7 mouse cellular contexts compared by ENCODE assay signal in the genomic region with DNA sequence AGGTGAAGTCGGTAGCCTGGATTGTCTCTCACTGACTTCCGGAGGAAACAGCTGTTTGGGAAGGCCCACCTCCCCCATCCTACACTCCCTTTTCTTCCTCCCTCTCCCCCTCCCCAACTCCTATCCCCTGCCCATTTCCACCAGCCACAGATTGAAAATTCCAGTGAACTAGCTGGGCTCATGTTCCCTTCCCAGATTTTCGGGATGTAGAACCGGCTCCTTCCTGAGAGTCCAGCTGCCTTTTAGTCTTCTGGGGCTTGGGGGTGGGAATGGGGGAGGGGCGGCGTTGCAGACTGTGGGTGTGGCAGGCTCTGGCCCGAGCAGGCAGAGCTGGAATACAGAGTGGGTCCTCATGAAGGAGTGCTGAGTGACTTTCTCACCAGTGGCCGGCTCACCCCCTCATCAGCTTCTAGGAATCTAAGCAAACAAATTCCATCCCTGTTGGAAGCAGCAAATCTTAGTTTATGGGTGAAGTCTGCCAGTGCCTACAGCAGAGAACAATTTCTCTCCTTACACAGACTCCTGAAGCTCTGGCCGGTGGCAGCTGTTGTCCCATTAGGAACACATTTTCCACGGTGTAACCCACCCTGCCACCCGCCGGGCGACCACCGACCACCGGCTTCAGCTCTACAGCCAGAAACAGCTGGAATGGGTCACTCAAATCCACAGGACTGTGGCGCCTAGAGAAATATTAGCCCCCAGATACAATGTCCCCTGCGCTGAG.
A peak's percentile ranks its signal among the peaks of the same experiment; 100 is the strongest.
DNase-seq lines count a peak whose midpoint lies in the region; ATAC-seq and TF ChIP-seq lines count a peak whose summit lies in the region.

No protein-coding gene starts in this region.

- H3K4me3 ChIP-seq in heart, embryonic 15.5 days: peak overlapping the region; percentile 29
- H3K4me3 ChIP-seq in limb, embryonic 14.5 days (replicated peaks; ENCODE audit: low read length): peak overlapping the region; percentile 22

- no peaks in the 10 kb centered on the region for H3K27me3 ChIP-seq in heart, embryonic 15.5 days
- H3K27me3 ChIP-seq in limb, embryonic 14.5 days (ENCODE audit: control insufficient read depth, insufficient read depth, low read length): no peaks in the 10 kb centered on the region

- H3K4me2 ChIP-seq in heart, embryonic 15.5 days: peak overlapping the region; percentile 56
- H3K4me2 ChIP-seq in limb, embryonic 14.5 days (replicated peaks; ENCODE audit: low read depth, low read length, severe bottlenecking): peak overlapping the region; percentile 47

- peaks cover 6% of the 10 kb centered on the region for H3K4me1 ChIP-seq in heart, embryonic 15.5 days (replicated peaks)
- peaks cover 12% of the 10 kb centered on the region for H3K4me1 ChIP-seq in limb, embryonic 14.5 days (ENCODE audit: control insufficient read depth, insufficient read depth, low read length)

- no peak; the same call in 1 of the 2 replicates for ATAC-seq in heart, embryonic 15.5 days (replicated peaks; ENCODE audit: insufficient number of reproducible peaks, insufficient read depth, low FRiP score, low read depth)
- ATAC-seq in limb, embryonic 14.5 days (ENCODE audit: low FRiP score, low read depth): peak; percentile 85
- no peak for ATAC-seq in erythroblast, adult 5-6 weeks (replicated peaks; ENCODE audit: low FRiP score, poor library complexity, severe bottlenecking)
- ATAC-seq in granulocyte monocyte progenitor cell, adult 5-6 weeks (replicated peaks; ENCODE audit: poor library complexity, severe bottlenecking): no peak

- 30% methylated on average over 17 of the region's 17 CpGs for WGBS in heart, embryonic 15.5 days
- WGBS in limb, embryonic 14.5 days: 12% methylated on average over 17 of the region's 17 CpGs

- H3K27ac ChIP-seq in heart, embryonic 15.5 days: 0 out of 2 replicates have a peak overlapping the region, but pooled peaks have one; percentile 16
- H3K27ac ChIP-seq in limb, embryonic 14.5 days (replicated peaks; ENCODE audit: low read depth, low read length): peak overlapping the region; percentile 5; the same call in 1 of the 2 replicates

- no peaks in the 10 kb centered on the region for H3K9me3 ChIP-seq in heart, embryonic 15.5 days (replicated peaks)
- H3K9me3 ChIP-seq in limb, embryonic 14.5 days (ENCODE audit: control insufficient read depth, low read length): no peaks in the 10 kb centered on the region

- peak; percentile 12 for DNase-seq in ovary, postnatal 36 days (ENCODE audit: low spot score)
- DNase-seq in ovary, postnatal 14 days (ENCODE audit: low spot score): no peak
- DNase-seq in limb, embryonic 14.5 days (ENCODE audit: low spot score): peak; percentile 56
- no peak for DNase-seq in right cerebral cortex, postnatal 14 days

- H3K36me3 ChIP-seq in heart, embryonic 15.5 days: no peaks in the 10 kb centered on the region
- H3K36me3 ChIP-seq in limb, embryonic 14.5 days (ENCODE audit: control insufficient read depth, insufficient read depth, low read length): no peaks in the 10 kb centered on the region

- no peak overlapping the region for H3K9ac ChIP-seq in heart, embryonic 15.5 days
- H3K9ac ChIP-seq in limb, embryonic 14.5 days (ENCODE audit: low read depth, low read length, severe bottlenecking): no peak overlapping the region

- TF ChIP-seq POLR2A in limb, embryonic 14.5 days (IDR thresholded peaks at IDR 0.05; ENCODE audit: borderline replicate concordance, extremely low read depth, insufficient read depth, insufficient read length): no peak

Comparison
In these comparisons a context has a peak if more than half of its experiments do, and no peak if none do; other contexts are left out.
1. DNase-seq: peak in ovary, postnatal 36 days (single experiment) and limb, embryonic 14.5 days (single experiment); none in ovary, postnatal 14 days (single experiment) and right cerebral cortex, postnatal 14 days (single experiment).